Mouse (Mus musculus) heart, adult 2 months (tissue): ENCODE measurements around the gene Gm10130.

ENCODE experiments used
- CTCF ChIP-seq: fragments of 200-600 bp; IDR thresholded peaks from 2 replicates; pipeline ENCODE4 v1.8.1; 2022; ENCODE audit warnings: antibody characterized with exemption, mild to moderate bottlenecking, moderate library complexity
- EP300 ChIP-seq: fragments of 200-500 bp; IDR thresholded peaks from 2 replicates; pipeline ENCODE4 v1.6.1; 2011; ENCODE audit warnings: low read depth, low read length, control low read depth; ENCODE audit not compliant: insufficient read depth
- POLR2A ChIP-seq: fragments of 200-500 bp; IDR thresholded peaks from 2 replicates; pipeline ENCODE4 v1.6.1; 2011; ENCODE audit warnings: mild to moderate bottlenecking, low read depth, low read length, control low read depth; ENCODE audit not compliant: insufficient read depth

DNA sequence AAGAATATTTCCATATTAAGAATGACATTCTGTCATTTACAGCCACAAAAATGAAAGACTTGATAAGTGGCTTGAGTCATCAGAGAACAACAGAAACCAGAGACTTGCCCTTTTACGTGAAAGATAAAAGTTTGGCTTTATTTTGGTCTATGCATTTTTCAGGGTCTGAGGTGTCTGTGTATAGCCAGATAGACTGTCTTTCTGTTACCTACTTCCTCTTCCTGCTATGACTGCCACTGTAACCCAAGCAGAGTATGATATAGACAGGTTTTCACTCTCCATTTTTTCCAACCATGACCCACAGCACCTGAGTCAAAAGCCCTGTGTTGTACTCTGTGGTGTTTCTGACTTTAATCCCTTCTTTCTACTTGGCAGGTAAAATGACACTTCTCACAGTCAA lies 66.7 kb downstream of the Gm10130 start:
- TF ChIP-seq CTCF = no peak
- TF ChIP-seq POLR2A = no peak
- TF ChIP-seq EP300 = no peak
